Mouse (Mus musculus) megakaryocyte, adult 5-6 weeks (primary cell): ENCODE measurements around the gene Gatad1. TPM values are rescaled to one million over a fixed set of nuclear protein-coding genes. Genes with fewer than 3 reads are reported as not detected.
A peak's percentile ranks its signal among the peaks of the same experiment; 100 is the strongest.
"Not testable (repeated sequence)": the region's sequence is repeated elsewhere in the genome, so short reads cannot be mapped to it uniquely, and the experiment has no call there.

Source experiments
- ATAC-seq: 2 replicates; pipeline ENCODE4 v1.8.0; 2016; ENCODE audit warnings: mild to moderate bottlenecking, inconsistent platforms; ENCODE audit not compliant: poor library complexity, severe bottlenecking
- total RNA-seq, 2 experiments: library from RNA; stranded (forward) in 1 of 2; stranded (reverse) in 1 of 2; fragments of 153-499, 151-499 nt in 1 of 2; fragments of 221-1000, 200-1000 nt in 1 of 2; gene quantifications; 2 replicates each; pipeline versions ENCODE4 v1.2.3 to v1.2.4; 2015 to 2017

Gene Gatad1
- total RNA-seq (2015) (116 and 122 TPM in 2 replicates), total RNA-seq (2017) (160 and 173 TPM in 2 replicates)

DNA sequence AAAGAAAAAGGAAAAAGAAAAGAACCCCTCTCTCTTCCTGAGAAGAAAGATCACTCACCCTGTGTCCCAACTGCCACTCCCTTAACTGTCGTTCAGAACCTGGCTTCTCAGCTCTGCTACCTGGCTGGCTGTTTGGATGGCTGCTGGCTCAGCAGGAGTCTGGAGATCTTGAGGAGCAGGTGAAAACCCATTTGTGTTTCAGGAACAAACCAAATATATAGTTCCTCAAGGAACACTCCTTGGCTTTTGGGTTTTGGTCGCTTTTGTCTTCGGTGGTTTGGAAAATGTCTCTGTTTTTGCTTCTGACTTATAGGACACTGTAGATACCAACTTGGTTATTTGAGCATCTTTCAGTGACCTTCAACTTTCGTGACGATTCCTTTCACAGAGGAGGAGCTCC lies at the start of gene Gatad1:
Gene Gatad1, minus strand, starts transcription at position 101 of the 400 bp plus-strand sequence.
- no peak for ATAC-seq

DNA sequence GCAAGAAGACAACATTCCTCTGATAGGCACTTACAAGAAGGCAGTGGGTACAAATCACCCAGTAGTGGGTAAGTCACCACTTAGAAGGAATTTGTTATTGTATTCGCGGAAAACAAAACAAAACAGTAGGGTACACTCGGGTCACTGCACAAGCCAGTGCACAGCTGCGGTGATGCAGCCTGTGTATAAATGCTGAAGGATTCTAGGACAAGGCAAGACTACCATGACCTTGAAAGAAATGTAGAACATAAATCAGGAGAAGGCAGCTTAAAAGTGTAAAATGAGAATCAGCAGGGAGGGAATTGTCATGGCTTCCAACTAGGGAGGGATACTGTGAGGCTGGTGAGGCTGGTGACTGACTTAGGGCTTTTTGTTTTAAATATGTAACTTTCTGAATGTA lies 45.2 kb upstream of the Gatad1 start:
- ATAC-seq, result no peak

GRCm38 (mm10) chr5:3700025-3700424 lies 43.0 kb upstream of the Gatad1 start:
- ATAC-seq, result no peak

DNA sequence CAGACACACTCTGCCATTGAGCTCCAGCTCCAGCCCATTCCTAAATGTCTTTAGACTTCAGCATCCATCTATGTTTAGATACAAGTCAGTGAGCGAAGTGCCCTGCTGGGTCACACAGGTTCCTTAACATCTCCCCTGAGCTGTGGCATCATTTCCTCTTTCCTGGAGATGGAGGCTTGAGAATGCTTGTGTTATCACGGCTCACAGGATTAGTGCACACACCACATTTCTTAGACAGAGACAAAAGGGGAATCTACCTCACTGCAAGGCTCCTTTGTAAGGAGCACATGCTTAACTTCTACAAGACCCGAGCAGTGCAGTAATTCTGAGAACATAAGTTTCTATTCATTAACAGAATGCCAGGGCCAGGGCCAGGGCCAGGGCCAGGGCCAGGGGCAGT lies 39.0 kb upstream of the Gatad1 start:
- 0 out of 2 replicates have a peak, but pooled peaks have one; percentile 40 for ATAC-seq

DNA sequence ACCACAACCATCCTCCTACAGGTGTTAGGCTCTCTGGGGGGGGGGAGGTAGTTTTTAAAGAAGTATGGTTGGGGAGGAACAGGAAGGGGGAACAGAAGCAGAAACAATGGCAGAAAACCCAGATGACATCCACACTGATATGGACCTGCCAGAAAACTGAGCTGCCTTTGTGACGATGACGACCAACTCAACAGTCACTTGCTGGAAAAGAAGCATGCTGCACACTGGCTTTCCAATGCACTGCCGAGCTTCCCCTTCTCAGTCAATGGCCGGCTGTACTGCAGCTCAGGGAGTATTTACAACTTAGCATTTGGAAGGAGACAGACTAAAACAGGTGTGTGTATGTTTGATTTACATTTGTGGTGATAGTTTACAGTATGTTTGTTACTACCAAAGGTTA lies 38.2 kb upstream of the Gatad1 start:
- no peak for ATAC-seq

DNA sequence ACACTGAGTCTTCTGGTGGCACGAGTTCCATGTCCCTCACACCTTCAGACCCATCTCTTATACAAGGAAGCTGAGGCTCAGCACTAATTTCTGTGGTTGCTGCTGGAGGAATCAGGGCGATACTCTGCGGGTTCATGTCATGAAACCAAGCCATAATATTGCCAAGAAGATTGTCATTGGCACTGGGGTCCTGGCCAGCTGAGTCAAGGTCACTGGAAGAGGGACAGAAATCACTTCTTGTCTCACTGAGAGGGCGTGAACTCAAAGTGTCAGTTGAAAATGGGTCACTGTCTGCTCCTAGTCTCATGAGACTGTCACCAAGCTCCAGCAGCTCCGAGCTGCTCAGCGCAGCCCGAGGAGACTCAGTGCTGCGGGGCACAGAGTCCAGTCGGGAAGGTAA lies 36.0 kb upstream of the Gatad1 start:
- ATAC-seq, result no peak

GRCm38 (mm10) chr5:3691283-3691682 lies 34.3 kb upstream of the Gatad1 start:
- ATAC-seq, result no peak

DNA sequence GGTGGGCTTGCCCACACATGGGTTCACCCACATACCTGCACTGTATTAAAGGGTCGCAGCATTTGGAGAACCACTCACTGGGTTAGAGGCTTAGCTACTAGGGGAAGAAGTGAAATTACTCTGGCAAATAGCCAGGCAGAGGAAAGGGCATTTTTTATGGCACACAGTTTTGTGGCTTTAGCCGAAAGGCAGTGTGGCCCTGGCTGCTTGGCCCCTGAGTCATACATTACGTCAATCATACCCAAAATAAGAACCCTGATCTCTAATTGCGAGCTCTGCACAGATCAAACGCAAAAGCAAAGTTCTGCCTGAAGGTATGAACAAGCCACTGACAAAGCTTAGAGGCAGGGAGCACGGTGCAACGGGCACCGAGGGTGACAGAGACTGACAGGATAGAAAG lies 31.3 kb upstream of the Gatad1 start:
- no peak for ATAC-seq

DNA sequence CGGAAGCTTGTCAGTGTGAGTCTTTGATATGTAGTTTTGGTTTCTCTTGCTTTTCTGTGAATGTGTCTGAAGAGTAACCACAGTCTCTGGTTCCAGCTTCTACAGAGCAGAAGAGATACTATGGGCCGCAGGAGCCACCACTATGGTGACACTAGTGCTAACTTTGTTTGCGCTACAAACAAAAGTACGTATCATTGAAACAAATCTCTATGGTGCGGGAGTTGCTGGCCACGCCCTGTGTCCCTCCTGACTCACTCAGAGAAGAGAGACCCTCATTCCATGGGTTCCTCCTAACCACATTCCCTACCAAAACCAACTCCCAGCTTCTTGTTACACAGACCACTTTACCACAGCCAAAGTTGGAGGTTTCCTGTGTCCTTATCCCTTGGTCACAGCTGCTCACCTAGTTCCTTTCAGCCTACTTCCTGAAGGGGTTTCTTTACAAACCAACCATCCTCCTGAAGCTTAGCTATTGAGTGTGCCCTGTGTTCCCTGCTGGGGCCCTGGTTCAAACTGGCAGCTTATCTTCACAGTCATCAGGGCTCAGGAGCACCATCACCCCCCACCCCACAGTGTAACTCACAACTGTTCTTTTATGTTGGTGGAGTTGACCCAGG lies 13.1 kb upstream of the Gatad1 start:
- peak; percentile 63 for ATAC-seq

- peak; percentile 39 for ATAC-seq
These were observed 9.6 kb upstream of the Gatad1 start for GRCm38 (mm10) chr5:3666585-3666984.

DNA sequence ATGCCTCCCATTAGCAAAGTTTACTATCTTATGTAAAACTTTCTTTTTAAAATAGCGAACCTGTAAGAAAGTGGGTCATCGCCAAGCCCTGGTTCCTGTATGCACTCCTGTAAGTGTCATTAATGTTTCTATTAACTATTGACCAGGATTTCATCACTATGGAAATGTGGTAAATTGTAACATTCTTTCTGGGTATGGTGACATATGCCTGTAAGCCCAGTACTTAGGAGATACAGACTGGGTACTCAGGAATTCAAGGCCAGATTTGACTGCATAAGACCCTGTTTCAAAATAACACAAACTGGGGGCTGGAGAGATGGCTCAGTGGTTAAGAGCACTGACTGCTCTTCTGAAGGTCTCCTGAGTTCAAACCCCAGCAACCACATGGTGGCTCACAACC lies 8.2 kb upstream of the Gatad1 start:
- no peak for ATAC-seq

GRCm38 (mm10) chr5:3653801-3654200 lies 3.2 kb downstream of the Gatad1 start:
- 0 out of 2 replicates have a peak, but pooled peaks have one; percentile 33 for ATAC-seq

DNA sequence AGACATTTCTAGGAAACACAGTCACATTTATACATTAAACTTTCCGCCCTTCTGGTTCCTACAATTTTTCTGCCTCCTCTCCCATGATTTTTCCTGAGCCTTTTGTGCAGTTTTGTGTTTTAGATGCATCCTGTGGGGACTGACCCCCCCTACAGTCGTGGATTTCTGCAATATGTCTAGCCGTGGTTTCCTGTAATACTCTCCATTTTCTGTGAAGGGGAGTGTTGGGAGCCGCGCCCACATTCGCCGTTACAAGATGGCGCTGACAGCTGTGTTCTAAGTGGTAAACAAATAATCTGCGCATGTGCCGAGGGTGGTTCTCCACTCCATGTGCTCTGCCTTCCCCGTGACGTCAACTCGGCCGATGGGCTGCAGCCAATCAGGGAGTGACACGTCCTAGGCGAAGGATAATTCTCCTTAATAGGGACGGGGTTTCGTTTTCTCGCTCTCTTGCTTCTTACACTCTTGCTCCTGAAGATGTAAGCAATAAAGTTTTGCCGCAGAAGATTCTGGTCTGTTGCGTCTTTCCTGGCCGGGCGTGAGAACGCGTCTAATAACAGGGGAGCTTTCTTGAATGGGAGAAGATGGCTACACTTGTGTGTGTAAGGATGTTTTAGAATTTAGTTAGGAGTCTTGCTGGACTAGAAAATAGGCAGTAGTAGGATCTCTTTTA lies 3.9 kb downstream of the Gatad1 start:
- ATAC-seq, result not testable (repeated sequence)

DNA sequence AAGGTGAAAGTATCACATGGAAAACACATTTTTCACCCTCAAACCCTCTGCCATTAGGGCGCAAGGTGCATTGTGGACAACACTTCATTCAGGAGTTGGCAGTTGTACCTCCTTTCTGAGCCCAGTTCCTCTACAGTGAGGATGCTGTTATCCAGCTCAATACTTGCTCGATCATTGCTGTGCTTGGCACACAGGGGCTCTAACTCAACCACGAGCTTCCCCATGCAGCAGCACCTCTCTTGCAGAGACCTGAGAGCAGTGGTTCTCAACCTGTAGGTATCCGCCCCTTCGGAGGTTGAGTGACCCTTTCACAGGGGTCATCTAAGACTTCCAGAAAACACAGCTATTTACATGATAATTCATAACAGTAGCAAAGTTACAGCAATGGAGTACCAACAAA lies 5.4 kb downstream of the Gatad1 start:
- no peak for ATAC-seq

DNA sequence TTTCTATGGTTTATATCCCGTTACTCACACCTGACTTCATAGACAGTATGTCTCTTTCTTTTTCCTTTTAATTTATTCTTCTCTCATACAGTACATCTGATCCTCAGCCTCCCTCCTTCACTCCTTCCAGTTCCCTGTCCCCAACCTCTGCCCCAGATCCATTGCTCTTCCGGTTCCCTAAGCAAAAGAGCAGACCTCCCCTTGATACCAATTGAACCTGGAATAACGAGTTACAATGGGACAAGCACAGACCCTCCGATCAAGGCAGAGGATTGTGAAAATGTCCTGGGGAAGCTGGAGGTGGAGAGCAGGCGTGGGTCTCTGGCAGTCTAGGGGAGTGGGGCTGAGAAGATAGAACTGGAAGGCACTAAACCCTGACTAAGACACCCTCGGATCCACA lies 6.1 kb downstream of the Gatad1 start, which contains the start of gene Tmbim7:
Gene Tmbim7, plus strand, starts transcription at position 301 of the 400 bp plus-strand sequence.
- ATAC-seq, result no peak

- no peak for ATAC-seq
These were observed 8.2 kb downstream of the Gatad1 start for GRCm38 (mm10) chr5:3648849-3649210.

DNA sequence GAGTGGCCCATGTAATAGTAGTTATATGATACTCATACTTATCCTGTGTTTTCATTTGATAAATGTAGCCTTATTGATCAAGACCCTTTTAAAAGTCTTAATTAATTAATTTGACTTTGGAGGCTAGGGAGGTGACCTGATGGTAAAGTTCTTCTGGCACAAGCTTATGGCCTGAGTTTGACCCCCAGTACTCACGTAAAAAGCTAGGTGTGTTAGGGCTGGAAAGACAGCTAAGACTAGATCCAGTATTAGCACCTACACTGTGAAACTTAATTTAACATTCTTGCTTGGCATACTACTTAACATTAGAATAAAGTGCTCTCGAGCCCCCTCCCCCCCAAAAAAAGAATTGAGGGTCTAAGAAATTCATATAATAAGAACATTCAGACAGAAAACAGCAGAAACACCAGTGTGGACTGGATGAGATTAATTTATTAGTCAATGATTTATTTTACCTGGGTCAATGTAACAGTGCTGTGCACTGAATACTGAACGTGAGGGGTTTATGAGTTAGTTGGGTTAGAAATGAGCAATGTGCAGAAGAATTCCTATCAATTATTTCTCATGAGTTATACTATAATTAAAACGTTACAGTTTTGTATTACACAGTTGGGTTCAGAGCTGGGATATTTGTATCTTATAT lies 8.7 kb downstream of the Gatad1 start:
- no peak for ATAC-seq

GRCm38 (mm10) chr5:3647708-3648121 lies 9.3 kb downstream of the Gatad1 start:
- ATAC-seq, result peak; percentile 93

- peak; percentile 66 for ATAC-seq
These were observed 9.8 kb downstream of the Gatad1 start for GRCm38 (mm10) chr5:3646991-3647707.

GRCm38 (mm10) chr5:3646539-3646938 lies 10.4 kb downstream of the Gatad1 start:
- ATAC-seq, result no peak

- no peak for ATAC-seq
These were observed 11.7 kb downstream of the Gatad1 start for GRCm38 (mm10) chr5:3645326-3645725.
